Mouse (Mus musculus): ENCODE results near the gene Plekha4. TPM values are rescaled to one million over a fixed set of nuclear protein-coding genes. Genes with fewer than 3 reads are reported as not detected.
A peak's percentile ranks its signal among the peaks of the same experiment; 100 is the strongest.

Plekha4 gene
- polyA plus RNA-seq, 1 experiment from 2014 or later: 0.80 TPM

GRCm38 (mm10) chr7:45488293-45489204 is 37.6 kb upstream of the Plekha4 start, which contains the start of gene Dhdh:
Dhdh (minus strand) TSS chr7:45488805.
- Histone ChIP-seq H3K9me3 (replicated peaks) (no peaks in the 10 kb centered on the region), H3K27ac (peak within 1 kb of the TSS; percentile 67), H3K36me3 (peaks cover 17% of the 10 kb centered on the region), H3K9ac (peak within 1 kb of the TSS; percentile 77), H3K4me1 (peaks cover 79% of the 10 kb centered on the region), H3K4me3 (peak within 1 kb of the TSS; percentile 63), H3K27me3 (replicated peaks) (no peaks in the 10 kb centered on the region), H3K4me2 (peak within 1 kb of the TSS; percentile 83)
- 3% methylated on average over 38 of the region's 38 CpGs for whole genome bisulfite sequencing (ENCODE audit: insufficient replicate concordance)
- peak; percentile 58 for ATAC-seq

- Histone ChIP-seq H3K9ac (0 out of 2 replicates have a peak overlapping the region, but pooled peaks have one; percentile 29), H3K27ac (0 out of 2 replicates have a peak overlapping the region, but pooled peaks have one; percentile 12), H3K36me3 (peaks cover 27% of the 10 kb centered on the region), H3K4me1 (peaks cover 85% of the 10 kb centered on the region), H3K4me2 (peak overlapping the region; percentile 83), H3K27me3 (replicated peaks) (no peaks in the 10 kb centered on the region), H3K4me3 (0 out of 2 replicates have a peak overlapping the region, but pooled peaks have one; percentile 63), H3K9me3 (replicated peaks) (no peaks in the 10 kb centered on the region)
- peak; percentile 31; the same call in 1 of the 2 replicates for ATAC-seq
- 23% methylated on average over 7 of the region's 7 CpGs for WGBS (ENCODE audit: insufficient replicate concordance)
Observed at GRCm38 (mm10) chr7:45489578-45489977, 36.6 kb upstream of the Plekha4 start.

- Histone ChIP-seq H3K27me3 (replicated peaks) (no peaks in the 10 kb centered on the region), H3K4me1 (peaks cover 80% of the 10 kb centered on the region), H3K4me3 (peak overlapping the region; percentile 18; the same call in 1 of the 2 replicates), H3K36me3 (peaks cover 40% of the 10 kb centered on the region), H3K9me3 (replicated peaks) (no peaks in the 10 kb centered on the region), H3K9ac (peak overlapping the region; percentile 22), H3K4me2 (peak overlapping the region; percentile 48), H3K27ac (peak overlapping the region; percentile 74)
- 60% methylated on average over 9 of the region's 9 CpGs for WGBS (ENCODE audit: insufficient replicate concordance)
- no peak for ATAC-seq
Observed at GRCm38 (mm10) chr7:45490822-45491221, 35.3 kb upstream of the Plekha4 start.

GRCm38 (mm10) chr7:45491264-45491663 is 34.9 kb upstream of the Plekha4 start:
- Histone ChIP-seq H3K9me3 (replicated peaks) (no peaks in the 10 kb centered on the region), H3K27ac (peak overlapping the region; percentile 74), H3K27me3 (replicated peaks) (no peaks in the 10 kb centered on the region), H3K4me3 (peak overlapping the region; percentile 18), H3K9ac (peak overlapping the region; percentile 22), H3K36me3 (peaks cover 44% of the 10 kb centered on the region), H3K4me2 (peak overlapping the region; percentile 48), H3K4me1 (peaks cover 76% of the 10 kb centered on the region)
- 12% methylated on average over 3 of the region's 3 CpGs for WGBS (ENCODE audit: insufficient replicate concordance)
- peak; percentile 57; the same call in 1 of the 2 replicates for ATAC-seq

- Histone ChIP-seq H3K9me3 (replicated peaks) (no peaks in the 10 kb centered on the region), H3K4me3 (no peak overlapping the region), H3K27me3 (replicated peaks) (no peaks in the 10 kb centered on the region), H3K9ac (0 out of 2 replicates have a peak overlapping the region, but pooled peaks have one; percentile 24), H3K4me1 (peaks cover 65% of the 10 kb centered on the region), H3K36me3 (peaks cover 55% of the 10 kb centered on the region), H3K4me2 (no peak overlapping the region), H3K27ac (peak overlapping the region; percentile 74; the same call in 1 of the 2 replicates)
- WGBS (ENCODE audit: insufficient replicate concordance): 91% methylated on average over 8 of the region's 8 CpGs
- no peak for ATAC-seq
Observed at GRCm38 (mm10) chr7:45492225-45492844, 33.8 kb upstream of the Plekha4 start.

- peaks cover 59% of the 10 kb centered on the region for H3K4me1 ChIP-seq
- peaks cover 61% of the 10 kb centered on the region for H3K36me3 ChIP-seq
- no peak overlapping the region for H3K4me3 ChIP-seq
- WGBS (ENCODE audit: insufficient replicate concordance): 88% methylated on average over 5 of the region's 5 CpGs
- H3K27me3 ChIP-seq (replicated peaks): no peaks in the 10 kb centered on the region
- no peak for ATAC-seq
- H3K9ac ChIP-seq: no peak overlapping the region
- H3K9me3 ChIP-seq (replicated peaks): no peaks in the 10 kb centered on the region
- H3K27ac ChIP-seq: peak overlapping the region; percentile 17; the same call in 1 of the 2 replicates
- H3K4me2 ChIP-seq: no peak overlapping the region
Observed at GRCm38 (mm10) chr7:45492951-45493350, 33.2 kb upstream of the Plekha4 start.

GRCm38 (mm10) chr7:45494548-45494947 is 31.6 kb upstream of the Plekha4 start:
- no peak overlapping the region for H3K27ac ChIP-seq

GRCm38 (mm10) chr7:45498427-45498826 is 27.7 kb upstream of the Plekha4 start:
- Histone ChIP-seq H3K4me2 (no peak overlapping the region), H3K4me3 (no peak overlapping the region), H3K9me3 (replicated peaks) (no peaks in the 10 kb centered on the region), H3K27ac (no peak overlapping the region), H3K4me1 (peaks cover 9% of the 10 kb centered on the region), H3K36me3 (peaks cover 100% of the 10 kb centered on the region), H3K27me3 (replicated peaks) (no peaks in the 10 kb centered on the region), H3K9ac (no peak overlapping the region)
- ATAC-seq: no peak
- 95% methylated on average over 6 of the region's 6 CpGs for WGBS (ENCODE audit: insufficient replicate concordance)

More at GRCm38 (mm10) chr7:45494548-45494947, 31.6 kb upstream of the Plekha4 start:
- Histone ChIP-seq H3K36me3 (peaks cover 77% of the 10 kb centered on the region), H3K4me1 (peaks cover 43% of the 10 kb centered on the region), H3K27me3 (replicated peaks) (no peaks in the 10 kb centered on the region), H3K9me3 (replicated peaks) (no peaks in the 10 kb centered on the region), H3K4me3 (no peak overlapping the region), H3K9ac (no peak overlapping the region), H3K4me2 (no peak overlapping the region)
- WGBS (ENCODE audit: insufficient replicate concordance): 81% methylated on average over 9 of the region's 9 CpGs
- no peak for ATAC-seq

- Histone ChIP-seq H3K4me3 (peak overlapping the region; percentile 83), H3K27me3 (replicated peaks) (no peaks in the 10 kb centered on the region), H3K4me1 (peaks cover 38% of the 10 kb centered on the region), H3K36me3 (peaks cover 53% of the 10 kb centered on the region), H3K27ac (peak overlapping the region; percentile 98), H3K9ac (peak overlapping the region; percentile 88), H3K9me3 (replicated peaks) (no peaks in the 10 kb centered on the region), H3K4me2 (peak overlapping the region; percentile 94)
- no peak for ATAC-seq
- WGBS (ENCODE audit: insufficient replicate concordance): 87% methylated on average over 6 of the region's 6 CpGs
Observed at GRCm38 (mm10) chr7:45507583-45507982, 18.5 kb upstream of the Plekha4 start.

- peak; percentile 81 for ATAC-seq
- peak overlapping the region; percentile 94 for H3K4me2 ChIP-seq
- peak overlapping the region; percentile 83 for H3K4me3 ChIP-seq
- H3K27me3 ChIP-seq (replicated peaks): no peaks in the 10 kb centered on the region
- no peaks in the 10 kb centered on the region for H3K9me3 ChIP-seq (replicated peaks)
- peaks cover 43% of the 10 kb centered on the region for H3K36me3 ChIP-seq
- WGBS (ENCODE audit: insufficient replicate concordance): 31% methylated on average over 6 of the region's 6 CpGs
- H3K27ac ChIP-seq: peak overlapping the region; percentile 98
- H3K9ac ChIP-seq: peak overlapping the region; percentile 88
- peaks cover 38% of the 10 kb centered on the region for H3K4me1 ChIP-seq
Observed at GRCm38 (mm10) chr7:45508561-45508960, 17.6 kb upstream of the Plekha4 start.

GRCm38 (mm10) chr7:45509181-45509882 is 16.8 kb upstream of the Plekha4 start:
- H3K27ac ChIP-seq: peak overlapping the region; percentile 98
- H3K4me3 ChIP-seq: peak overlapping the region; percentile 83
- H3K9ac ChIP-seq: peak overlapping the region; percentile 88
- H3K27me3 ChIP-seq (replicated peaks): no peaks in the 10 kb centered on the region
- peak; percentile 48 for ATAC-seq
- peak overlapping the region; percentile 94 for H3K4me2 ChIP-seq
- no peaks in the 10 kb centered on the region for H3K9me3 ChIP-seq (replicated peaks)
- WGBS (ENCODE audit: insufficient replicate concordance): 20% methylated on average over 19 of the region's 19 CpGs
- H3K4me1 ChIP-seq: peaks cover 45% of the 10 kb centered on the region
- H3K36me3 ChIP-seq: peaks cover 36% of the 10 kb centered on the region
